Mouse (Mus musculus) gastrocnemius, postnatal 25 days (tissue): ENCODE data around the gene Prok1. TPM values are rescaled to one million over a fixed set of nuclear protein-coding genes. Genes with fewer than 3 reads are reported as not detected.

ENCODE experiments used
- DNase-seq: peaks from one replicate; pipeline ENCODE4 v3.0.0; 2022
- total RNA-seq, 2 experiments: library from RNA; stranded (reverse); gene quantifications; 1 replicate in 1 of 2; 2 replicates in 1 of 2; pipeline ENCODE4 v1.2.3; 2021

Gene Prok1
- total RNA-seq, 2 experiments from 2014 or later = not detected

- no peak for DNase-seq
Observed at GRCm38 (mm10) chr3:107187022-107187421, 52.5 kb downstream of the Prok1 start.

- no peak for DNase-seq
Observed at GRCm38 (mm10) chr3:107185597-107185996, 53.9 kb downstream of the Prok1 start.

- no peak for DNase-seq
Observed at GRCm38 (mm10) chr3:107183178-107183577, 56.3 kb downstream of the Prok1 start.

Other genes with a start within 250 kb of the Prok1 start
- not detected for gene Kcna3, start 203.5 kb downstream of the Prok1 start, total RNA-seq
- 1 to 10 TPM; 1.0 to 1.4 TPM for gene Kcna2, start 138.6 kb downstream of the Prok1 start, total RNA-seq
- under 1 TPM in 1 of 2 experiments, not detected in 1; 0.23 TPM for gene Kcna10, start 56.7 kb downstream of the Prok1 start, total RNA-seq
- gene Cym, start 18.0 kb downstream of the Prok1 start, total RNA-seq = not detected
- not detected for gene A630076J17Rik, start 9.1 kb downstream of the Prok1 start, total RNA-seq
- 10 to 100 TPM; 47.5 to 55.1 TPM for gene Lamtor5, start 39.2 kb upstream of the Prok1 start, total RNA-seq
- under 1 TPM in 1 of 2 experiments, not detected in 1; 0.19 TPM for gene Slc16a4, start 51.5 kb upstream of the Prok1 start, total RNA-seq
- gene Rbm15, start 94.0 kb upstream of the Prok1 start, total RNA-seq = 10 to 100 TPM; 16.5 TPM
- gene Kcnc4, start 219.8 kb upstream of the Prok1 start, total RNA-seq = 10 to 100 TPM; 87.0 to 94.0 TPM